Mouse (Mus musculus): ENCODE results near the gene Hist1h2be.
A peak's percentile ranks its signal among the peaks of the same experiment; 100 is the strongest.
"Not testable (repeated sequence)": the region's sequence is repeated elsewhere in the genome, so short reads cannot be mapped to it uniquely, and the experiment has no call there.

Gene Hist1h2be

DNA sequence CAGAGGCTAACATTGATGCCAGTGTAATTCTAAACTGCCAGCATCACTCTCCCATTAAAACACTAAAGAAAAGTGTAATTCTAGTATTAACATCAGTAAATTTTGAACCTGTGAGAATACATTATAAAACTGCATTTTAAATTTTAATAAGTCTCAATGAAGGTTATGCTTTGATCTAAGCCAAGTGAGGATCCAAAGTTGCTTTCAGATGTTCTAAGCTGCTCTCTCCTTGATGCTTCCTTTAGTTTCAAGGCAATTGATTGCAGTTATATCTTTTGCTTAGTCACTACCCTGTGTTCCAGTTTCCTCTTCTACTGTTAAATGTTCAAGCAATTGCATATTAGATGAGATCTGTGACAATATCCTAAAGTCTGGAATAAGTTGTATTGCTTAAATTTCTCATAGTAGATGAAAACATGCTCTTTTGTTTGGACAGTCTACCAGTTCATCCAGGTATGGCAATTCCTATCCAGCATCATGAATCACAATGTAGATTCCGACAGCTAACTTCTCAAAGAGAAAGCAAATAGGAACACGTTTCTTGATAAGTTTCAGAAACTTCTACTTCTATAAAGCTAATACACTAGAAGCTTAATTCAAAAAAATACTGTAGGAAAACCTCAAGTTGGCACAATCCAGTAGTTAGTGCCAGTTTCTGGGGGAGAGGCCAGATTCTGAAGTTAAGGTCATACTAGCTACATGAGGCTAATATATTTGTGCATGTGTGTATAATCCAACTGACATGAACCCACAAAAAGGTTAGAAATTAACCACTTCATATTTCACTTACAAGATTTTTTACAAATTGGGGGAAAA is 48.5 kb downstream of the Hist1h2be start:
- DNase-seq: no peak

- DNase-seq: peak in 1 of 2 experiments; percentile 39
Observed at GRCm38 (mm10) chr13:23571504-23572217, 49.3 kb downstream of the Hist1h2be start.

GRCm38 (mm10) chr13:23571022-23571503 is 49.9 kb downstream of the Hist1h2be start, which contains the start of the genes Hist1h2ae and Hist1h2bg:
Gene Hist1h2ae, minus strand, starts transcription at chr13:23571220.
Gene Hist1h2bg, plus strand, starts transcription at chr13:23571396.
- peak; percentile 64 to 79 for DNase-seq

DNA sequence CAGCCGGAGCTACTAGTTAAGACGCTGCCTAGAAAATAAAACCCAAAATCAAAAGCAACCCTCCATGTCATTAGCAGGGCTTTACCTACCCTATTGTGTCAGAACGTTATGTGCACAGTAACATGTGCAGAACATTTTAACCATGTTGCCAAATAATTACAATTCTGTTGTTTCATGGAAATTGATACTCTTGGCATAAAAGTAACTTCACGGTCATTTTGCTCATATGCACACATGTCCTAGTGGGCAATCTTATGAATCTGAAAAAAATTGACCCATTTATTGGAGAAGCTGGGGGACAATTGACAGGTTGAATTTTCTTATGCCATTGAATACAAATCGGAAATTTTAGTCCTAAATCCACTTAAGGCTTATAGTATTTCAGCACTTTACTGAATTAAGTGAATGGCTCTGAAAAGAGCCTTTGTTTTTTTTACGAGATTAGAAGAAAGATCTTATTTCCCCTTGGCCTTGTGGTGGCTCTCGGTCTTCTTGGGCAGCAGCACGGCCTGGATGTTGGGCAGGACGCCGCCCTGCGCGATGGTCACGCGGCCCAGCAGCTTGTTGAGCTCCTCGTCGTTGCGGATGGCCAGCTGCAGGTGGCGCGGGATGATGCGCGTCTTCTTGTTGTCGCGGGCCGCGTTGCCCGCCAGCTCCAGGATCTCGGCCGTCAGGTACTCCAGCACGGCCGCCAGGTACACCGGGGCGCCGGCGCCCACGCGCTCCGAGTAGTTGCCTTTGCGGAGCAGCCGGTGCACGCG is 50.5 kb downstream of the Hist1h2be start:
- DNase-seq: not testable (repeated sequence)

DNA sequence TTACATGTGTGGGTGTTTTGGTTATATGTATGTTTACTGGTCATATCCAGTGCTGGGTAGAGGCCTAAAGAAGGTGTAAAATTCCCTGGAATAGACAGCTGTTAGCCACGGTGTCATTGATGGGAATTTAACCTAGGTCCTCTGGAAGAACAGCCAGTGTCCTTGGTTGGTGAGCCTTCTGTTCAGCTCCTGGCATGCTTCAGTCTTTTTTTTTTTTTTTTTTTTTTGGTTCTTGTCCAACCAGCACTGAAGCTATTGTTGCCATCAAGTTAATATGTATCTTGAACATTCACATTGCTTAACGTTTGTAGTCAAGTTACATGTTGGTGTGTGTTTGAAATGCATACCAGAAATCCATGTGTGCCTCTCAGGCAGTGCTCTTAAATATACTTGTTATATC is 56.4 kb downstream of the Hist1h2be start:
- DNase-seq: no peak

GRCm38 (mm10) chr13:23562699-23563462 is 58.0 kb downstream of the Hist1h2be start:
- DNase-seq: peak; percentile 44 to 70

DNA sequence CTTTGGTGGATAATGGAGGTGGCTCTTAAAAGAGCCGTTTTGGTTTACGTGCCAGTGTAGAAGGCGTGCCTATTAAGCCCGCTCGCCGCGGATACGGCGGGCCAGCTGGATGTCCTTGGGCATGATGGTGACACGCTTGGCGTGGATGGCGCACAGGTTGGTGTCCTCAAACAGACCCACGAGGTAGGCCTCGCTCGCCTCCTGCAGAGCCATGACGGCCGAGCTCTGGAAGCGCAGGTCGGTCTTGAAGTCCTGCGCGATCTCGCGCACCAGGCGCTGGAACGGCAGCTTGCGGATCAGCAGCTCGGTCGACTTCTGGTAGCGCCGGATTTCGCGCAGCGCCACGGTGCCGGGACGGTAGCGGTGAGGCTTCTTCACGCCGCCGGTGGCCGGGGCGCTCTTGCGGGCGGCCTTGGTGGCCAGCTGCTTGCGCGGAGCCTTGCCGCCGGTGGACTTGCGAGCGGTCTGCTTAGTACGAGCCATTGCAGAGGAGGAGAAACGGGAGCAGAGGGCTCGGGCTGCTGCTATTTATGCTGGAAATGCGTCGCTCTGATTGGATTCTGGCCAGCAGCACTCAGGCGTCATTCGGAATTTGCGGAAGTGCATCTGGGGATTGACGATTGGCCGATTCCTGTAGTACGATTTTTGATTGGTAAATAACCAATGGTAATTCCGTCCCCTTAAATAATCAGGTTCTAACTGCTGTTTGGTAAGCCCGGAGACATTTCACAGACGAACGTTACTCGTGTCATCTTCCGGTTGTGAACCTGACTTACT is 58.9 kb downstream of the Hist1h2be start, which contains the start of gene Hist1h3e:
Gene Hist1h3e, minus strand, starts transcription at position 487 of the 777 bp plus-strand sequence.
- DNase-seq: peak; percentile 93 to 96

GRCm38 (mm10) chr13:23561531-23561882 is 59.4 kb downstream of the Hist1h2be start:
- DNase-seq: not testable (repeated sequence)

DNA sequence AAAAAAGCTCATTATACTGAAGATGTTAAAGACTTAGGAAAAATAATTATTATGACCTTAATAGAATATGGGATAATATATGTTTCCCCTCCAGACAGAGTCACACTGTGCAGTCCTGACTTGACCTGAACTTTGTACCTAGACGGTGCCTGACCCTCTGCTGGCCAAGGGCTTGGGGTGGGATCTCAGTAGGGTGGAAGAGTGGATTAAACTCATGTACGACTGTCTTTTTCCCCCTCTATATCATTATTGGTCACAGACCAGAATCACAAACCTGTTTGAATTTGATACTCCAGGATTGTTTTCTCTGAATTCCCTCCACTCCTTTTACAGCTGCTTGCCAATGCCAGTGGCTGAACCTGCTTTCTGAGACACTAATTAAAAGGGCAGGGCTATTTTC is 60.2 kb downstream of the Hist1h2be start:
- DNase-seq: not testable (repeated sequence)

- no peak for DNase-seq
Observed at GRCm38 (mm10) chr13:23556906-23557305, 64.0 kb downstream of the Hist1h2be start.

GRCm38 (mm10) chr13:23555839-23556416 is 65.0 kb downstream of the Hist1h2be start:
- DNase-seq: peak; percentile 73 to 85

DNA sequence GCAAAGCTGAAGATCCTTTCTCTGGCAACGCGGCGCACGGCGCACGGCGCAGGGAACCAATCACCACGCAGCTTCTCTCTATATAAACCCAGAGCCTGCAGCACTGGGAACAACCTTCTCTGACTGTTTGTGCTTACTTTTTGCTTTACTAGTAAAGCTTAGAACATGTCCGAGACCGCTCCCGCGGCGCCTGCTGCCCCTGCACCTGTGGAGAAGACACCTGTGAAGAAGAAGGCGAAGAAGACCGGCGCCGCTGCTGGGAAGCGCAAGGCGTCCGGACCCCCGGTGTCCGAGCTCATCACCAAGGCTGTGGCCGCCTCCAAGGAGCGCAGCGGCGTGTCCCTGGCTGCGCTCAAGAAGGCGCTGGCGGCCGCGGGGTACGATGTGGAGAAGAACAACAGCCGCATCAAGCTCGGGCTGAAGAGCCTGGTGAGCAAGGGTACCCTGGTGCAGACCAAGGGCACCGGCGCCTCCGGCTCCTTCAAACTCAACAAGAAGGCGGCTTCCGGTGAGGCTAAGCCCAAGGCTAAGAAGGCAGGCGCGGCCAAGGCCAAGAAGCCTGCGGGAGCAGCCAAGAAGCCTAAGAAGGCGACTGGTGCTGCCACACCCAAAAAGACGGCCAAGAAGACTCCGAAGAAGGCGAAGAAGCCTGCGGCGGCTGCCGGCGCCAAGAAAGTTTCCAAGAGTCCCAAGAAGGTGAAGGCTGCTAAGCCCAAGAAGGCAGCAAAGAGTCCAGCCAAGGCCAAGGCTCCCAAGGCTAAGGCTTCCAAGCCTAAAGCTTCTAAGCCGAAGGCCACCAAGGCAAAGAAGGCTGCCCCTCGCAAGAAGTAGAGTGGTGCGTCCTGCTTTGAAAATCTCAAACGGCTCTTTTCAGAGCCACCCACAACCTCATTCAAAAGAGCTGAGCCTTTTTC is 65.7 kb downstream of the Hist1h2be start:
- DNase-seq: peak; percentile 78 to 89

DNA sequence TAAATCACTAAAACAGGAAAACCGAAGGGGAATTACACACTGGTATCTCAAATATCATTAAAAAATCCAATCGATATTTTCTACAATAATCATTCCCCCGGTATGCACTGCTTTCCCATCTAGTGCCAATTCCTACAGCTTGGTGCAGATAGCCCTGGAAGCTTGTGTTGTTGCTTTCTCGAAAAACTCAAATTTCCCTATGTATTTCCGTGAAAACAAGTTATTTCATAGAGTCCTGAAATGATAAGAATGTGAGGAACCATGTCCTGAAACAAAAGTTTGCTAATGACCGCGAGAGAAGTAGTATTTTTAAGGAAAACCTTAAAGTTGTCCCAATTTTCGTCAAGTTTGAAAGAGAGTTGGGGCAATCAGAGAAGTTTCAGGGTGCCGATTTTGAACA is 66.5 kb downstream of the Hist1h2be start:
- no peak for DNase-seq

DNA sequence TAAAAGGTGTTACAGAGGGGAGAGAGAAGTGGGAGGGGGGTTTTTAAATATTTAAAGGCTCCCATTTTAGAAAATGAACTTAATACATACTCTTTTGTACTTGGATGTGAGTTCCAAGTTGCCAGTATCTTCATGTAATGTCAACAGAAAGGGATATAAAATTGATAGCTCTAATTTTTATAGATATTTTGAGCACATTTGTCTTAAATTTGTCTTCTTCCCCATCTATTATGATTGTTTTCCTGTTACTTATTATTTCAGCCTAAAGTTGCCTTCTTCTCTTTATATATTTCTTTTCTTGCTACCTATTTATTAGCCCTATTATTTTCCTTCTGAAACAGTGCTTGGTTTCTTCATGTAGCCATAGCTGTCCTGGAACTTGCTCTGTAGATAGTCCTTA is 68.0 kb downstream of the Hist1h2be start, which contains the start of gene Hist1h1d:
Gene Hist1h1d, plus strand, starts transcription at position 301 of the 400 bp plus-strand sequence.
- no peak for DNase-seq

DNA sequence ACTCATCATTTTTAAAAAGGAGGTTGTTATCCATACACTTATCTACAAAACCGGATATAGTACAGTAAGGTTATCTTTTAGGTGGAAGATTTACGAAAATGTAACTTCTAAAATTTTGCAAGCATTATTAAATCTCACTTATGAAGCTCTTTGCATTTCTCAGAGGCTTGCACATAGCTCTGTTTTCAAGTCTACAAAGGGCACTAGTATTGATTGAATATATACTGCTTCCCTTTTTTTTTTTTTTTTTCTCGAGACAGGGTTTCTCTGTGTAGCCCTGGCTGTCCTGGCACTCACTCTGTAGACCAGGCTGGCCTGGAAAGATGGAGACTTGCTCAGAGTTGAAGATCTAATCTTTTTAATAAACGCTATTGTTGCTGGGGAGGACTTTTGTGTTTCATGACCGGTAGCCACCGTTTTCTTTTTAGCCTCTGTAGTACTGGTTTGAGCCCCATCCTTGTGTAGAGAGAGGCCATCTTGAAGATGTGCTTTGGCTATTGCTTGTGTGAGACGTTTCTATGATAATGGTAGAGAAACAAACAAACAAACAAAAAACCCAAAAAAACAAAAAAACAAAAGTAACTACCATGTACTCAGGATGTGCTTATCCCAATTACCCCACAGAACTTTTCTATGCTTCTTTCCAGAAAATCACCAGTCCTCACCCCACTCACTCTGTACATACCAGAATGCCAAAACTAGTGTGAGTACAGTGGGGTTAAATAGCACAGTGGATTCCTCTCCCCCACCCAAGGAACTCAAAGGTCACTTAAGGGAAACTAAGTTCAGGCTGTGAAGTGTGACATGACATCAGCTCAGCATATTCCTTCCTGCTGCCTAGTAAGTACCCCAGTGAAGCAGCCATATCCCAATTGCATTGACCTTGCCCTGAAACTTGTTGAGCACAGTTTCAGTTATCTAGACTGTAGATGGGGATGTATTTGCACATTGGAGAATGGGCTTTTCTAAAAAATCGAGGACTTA is 68.7 kb downstream of the Hist1h2be start:
- DNase-seq: no peak

DNA sequence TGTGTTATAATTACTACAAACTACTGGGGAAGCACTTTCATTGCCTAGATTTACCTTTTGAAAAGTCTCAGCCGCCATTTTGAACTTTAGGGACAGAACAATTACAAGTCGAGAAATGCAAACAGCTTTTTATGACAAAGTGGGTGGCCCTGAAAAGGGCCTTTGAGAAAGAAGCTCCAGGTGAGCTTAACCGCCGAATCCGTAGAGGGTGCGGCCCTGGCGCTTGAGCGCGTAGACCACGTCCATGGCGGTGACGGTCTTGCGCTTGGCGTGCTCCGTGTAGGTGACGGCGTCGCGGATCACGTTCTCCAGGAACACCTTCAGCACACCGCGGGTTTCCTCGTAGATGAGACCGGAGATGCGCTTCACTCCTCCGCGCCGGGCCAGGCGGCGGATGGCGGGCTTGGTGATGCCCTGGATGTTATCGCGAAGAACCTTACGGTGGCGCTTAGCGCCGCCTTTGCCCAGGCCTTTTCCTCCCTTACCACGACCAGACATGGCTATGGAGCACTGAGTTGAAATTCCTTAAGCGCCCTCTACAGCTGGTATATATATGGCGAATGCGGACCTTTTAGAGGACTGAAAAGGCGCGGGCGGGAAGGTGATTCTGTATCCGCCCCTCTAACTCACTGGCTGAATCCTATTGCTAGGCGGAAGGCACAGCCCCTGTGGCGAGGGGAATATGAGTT is 69.6 kb downstream of the Hist1h2be start, which contains the start of gene Hist1h4f:
Gene Hist1h4f, minus strand, starts transcription at position 503 of the 689 bp plus-strand sequence.
- DNase-seq: peak; percentile 90 to 93

DNA sequence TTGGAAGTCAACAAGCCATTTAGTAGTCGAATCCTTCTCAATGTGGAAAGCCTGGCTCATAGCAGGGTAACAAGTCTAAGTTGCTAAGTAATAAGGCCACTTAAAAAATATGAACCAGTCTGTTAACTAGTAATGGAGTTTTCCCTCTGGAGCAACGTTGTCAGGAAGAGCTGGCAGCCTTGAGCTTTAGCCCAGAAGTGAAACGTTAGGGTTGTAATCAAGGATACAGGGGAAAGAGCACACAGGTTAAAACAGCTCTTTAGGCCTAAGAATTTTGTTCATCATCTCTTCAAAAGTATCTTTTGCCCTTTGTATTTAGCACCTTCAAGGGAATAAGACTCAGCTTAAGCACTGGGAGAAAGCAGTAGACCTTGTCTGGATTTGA is 70.2 kb downstream of the Hist1h2be start:
- no peak for DNase-seq

GRCm38 (mm10) chr13:23546694-23547093 is 74.2 kb downstream of the Hist1h2be start:
- no peak for DNase-seq
